Mouse (Mus musculus) hindbrain, embryonic 10.5 days (tissue): ENCODE measurements around the gene Lyzl6. TPM values are rescaled to one million over a fixed set of nuclear protein-coding genes. Genes with fewer than 3 reads are reported as not detected.

Source experiments
- DNase-seq: peaks from one replicate; pipeline ENCODE4 v3.0.0-alpha.2; 2017; ENCODE audit warnings: low spot score
- H3K27ac ChIP-seq: fragments of 300-500 bp; sonication (generic); 2 replicates; pipeline ENCODE4 v1.5.1; 2016; ENCODE audit warnings: mild to moderate bottlenecking, moderate library complexity
- H3K27me3 ChIP-seq: fragments of 300-500 bp; sonication (generic); 2 replicates; pipeline ENCODE4 v1.6.1; 2016; ENCODE audit warnings: mild to moderate bottlenecking; ENCODE audit not compliant: poor library complexity, insufficient read depth, severe bottlenecking
- H3K36me3 ChIP-seq: fragments of 300-500 bp; sonication (generic); 2 replicates; pipeline ENCODE4 v1.6.1; 2016; ENCODE audit warnings: mild to moderate bottlenecking, moderate library complexity
- H3K4me1 ChIP-seq: fragments of 300-500 bp; sonication (generic); replicated peaks from 2 replicates; pipeline ENCODE4 v1.6.1; 2016; ENCODE audit warnings: mild to moderate bottlenecking
- H3K4me3 ChIP-seq: fragments of 300-500 bp; sonication (generic); 2 replicates; pipeline ENCODE4 v1.5.1; 2016; ENCODE audit warnings: mild to moderate bottlenecking, moderate library complexity
- H3K9me3 ChIP-seq: fragments of 300-500 bp; sonication (generic); 2 replicates; pipeline ENCODE4 v1.6.1; 2016; ENCODE audit warnings: mild to moderate bottlenecking, moderate library complexity
- WGBS: fragments of 180-500 bp; shearing (Covaris S2); methylation state at CpG from one replicate; pipeline ENCODE4 v1.1.7; 2016; 5-methylcytosine and 5-hydroxymethylcytosine counted together
- polyA plus RNA-seq: library from polyadenylated mRNA; unstranded; fragments of >200 nt; fragmentation: Nextera tagmentation; extraction: Ambion mirVana; gene quantifications from 2 replicates; pipeline ENCODE4 v1.2.1, GENCODE M21; 2016

Lyzl6 gene
- polyA plus RNA-seq, 1 experiment from 2014 or later, result not detected

- no peaks in the 10 kb centered on the region for H3K9me3 ChIP-seq
- no peak overlapping the region for H3K27ac ChIP-seq
- no peaks in the 10 kb centered on the region for H3K4me1 ChIP-seq
- H3K27me3 ChIP-seq, result peaks cover 10% of the 10 kb centered on the region
- DNase-seq, result no peak
- 91% methylated on average over 7 of the region's 7 CpGs for WGBS
- H3K4me3 ChIP-seq, result no peak overlapping the region
- H3K36me3 ChIP-seq, result no peaks in the 10 kb centered on the region
Observed at GRCm38 (mm10) chr11:103634806-103635205, 3.9 kb downstream of the Lyzl6 start.

- no peak for DNase-seq
- no peaks in the 10 kb centered on the region for H3K36me3 ChIP-seq
- H3K9me3 ChIP-seq, result no peaks in the 10 kb centered on the region
- WGBS, result 81% methylated on average over 23 of the region's 23 CpGs
- no peaks in the 10 kb centered on the region for H3K27me3 ChIP-seq
- no peak overlapping the region for H3K4me3 ChIP-seq
- H3K4me1 ChIP-seq, result no peaks in the 10 kb centered on the region
- H3K27ac ChIP-seq, result no peak overlapping the region
Observed at GRCm38 (mm10) chr11:103627453-103627852, 11.2 kb downstream of the Lyzl6 start.

- no peak for DNase-seq
- no peaks in the 10 kb centered on the region for H3K4me1 ChIP-seq
- H3K27me3 ChIP-seq, result no peaks in the 10 kb centered on the region
- WGBS, result 85% methylated on average over 9 of the region's 9 CpGs
- H3K9me3 ChIP-seq, result no peaks in the 10 kb centered on the region
- H3K27ac ChIP-seq, result no peak within 1 kb of the TSS
- H3K4me3 ChIP-seq, result no peak within 1 kb of the TSS
- no peaks in the 10 kb centered on the region for H3K36me3 ChIP-seq
Observed at GRCm38 (mm10) chr11:103621040-103621439, 17.6 kb downstream of the Lyzl6 start, which contains the start of gene Gm884. Gm884 (minus strand) TSS chr11:103621140.

- Histone ChIP-seq H3K4me1 (no peaks in the 10 kb centered on the region), H3K27ac (no peak overlapping the region), H3K27me3 (no peaks in the 10 kb centered on the region), H3K4me3 (no peak overlapping the region), H3K9me3 (no peaks in the 10 kb centered on the region), H3K36me3 (no peaks in the 10 kb centered on the region)
- no peak for DNase-seq
- 94% methylated on average over 2 of the region's 2 CpGs for WGBS
Observed at GRCm38 (mm10) chr11:103610772-103611171, 27.9 kb downstream of the Lyzl6 start.

- H3K27me3 ChIP-seq, result no peaks in the 10 kb centered on the region
- 73% methylated on average over 5 of the region's 5 CpGs for WGBS
- H3K27ac ChIP-seq, result no peak overlapping the region
- H3K4me1 ChIP-seq, result no peaks in the 10 kb centered on the region
- DNase-seq, result no peak
- no peaks in the 10 kb centered on the region for H3K9me3 ChIP-seq
- no peak overlapping the region for H3K4me3 ChIP-seq
- H3K36me3 ChIP-seq, result no peaks in the 10 kb centered on the region
Observed at GRCm38 (mm10) chr11:103606611-103607010, 32.1 kb downstream of the Lyzl6 start.

Other genes starting within 250 kb of the Lyzl6 start
- 9.4 and 11.6 TPM in 2 replicates for gene Plekhm1, start 226.2 kb downstream of the Lyzl6 start, polyA plus RNA-seq
- not detected in 2 replicates for gene Lrrc37a, start 134.3 kb downstream of the Lyzl6 start, polyA plus RNA-seq
- gene Gm884, start 17.8 kb downstream of the Lyzl6 start, polyA plus RNA-seq, result not detected in 2 replicates
- not detected in 2 replicates for gene Rprml, start 10.7 kb upstream of the Lyzl6 start, polyA plus RNA-seq
- 90.0 and 94.5 TPM in 2 replicates for gene Gosr2, start 59.0 kb upstream of the Lyzl6 start, polyA plus RNA-seq
- 0.60 and 1.0 TPM in 2 replicates for gene Wnt9b, start 110.9 kb upstream of the Lyzl6 start, polyA plus RNA-seq
- 11.2 and 12.3 TPM in 2 replicates for gene Wnt3, start 135.3 kb upstream of the Lyzl6 start, polyA plus RNA-seq